Mouse (Mus musculus) adrenal gland, adult 18-20 months (tissue): ENCODE measurements around the gene Il2rb. TPM values are rescaled to one million over a fixed set of nuclear protein-coding genes. Genes with fewer than 3 reads are reported as not detected.

Source experiments
- DNase-seq, 2 experiments: peaks; one replicate each; pipeline ENCODE4 v3.0.0; 2021 to 2022; ENCODE audit warnings: low spot score in 2 of 2
- total RNA-seq, 2 experiments: library from RNA; stranded (reverse); gene quantifications; 1 replicate in 1 of 2; 2 replicates in 1 of 2; pipeline ENCODE4 v1.2.3; 2021

Gene Il2rb
- total RNA-seq, 2 experiments from 2014 or later: 1.1 to 2.5 TPM

- DNase-seq: no peak
Observed at GRCm38 (mm10) chr15:78521331-78521730, 26.3 kb upstream of the Il2rb start.

- no peak for DNase-seq
Observed at GRCm38 (mm10) chr15:78520112-78520715, 25.1 kb upstream of the Il2rb start.

- no peak for DNase-seq
Observed at GRCm38 (mm10) chr15:78518221-78518620, 23.1 kb upstream of the Il2rb start.

GRCm38 (mm10) chr15:78515759-78516158 is 20.7 kb upstream of the Il2rb start:
- no peak for DNase-seq

- peak; percentile 81 to 82 for DNase-seq
Observed at GRCm38 (mm10) chr15:78514393-78515146, 19.5 kb upstream of the Il2rb start.

GRCm38 (mm10) chr15:78513019-78513418 is 17.9 kb upstream of the Il2rb start:
- DNase-seq: no peak

- DNase-seq: no peak
Observed at GRCm38 (mm10) chr15:78511951-78512350, 16.9 kb upstream of the Il2rb start.

- no peak for DNase-seq
Observed at GRCm38 (mm10) chr15:78510736-78511135, 15.7 kb upstream of the Il2rb start.

- DNase-seq: no peak
Observed at GRCm38 (mm10) chr15:78510121-78510576, 15.1 kb upstream of the Il2rb start.

- DNase-seq: no peak
Observed at GRCm38 (mm10) chr15:78509297-78509899, 14.3 kb upstream of the Il2rb start.

GRCm38 (mm10) chr15:78508443-78508842 is 13.4 kb upstream of the Il2rb start:
- DNase-seq: no peak

GRCm38 (mm10) chr15:78505541-78505940 is 10.5 kb upstream of the Il2rb start:
- no peak for DNase-seq

- no peak for DNase-seq
Observed at GRCm38 (mm10) chr15:78504816-78505215, 9.7 kb upstream of the Il2rb start.

- no peak for DNase-seq
Observed at GRCm38 (mm10) chr15:78504013-78504412, 8.9 kb upstream of the Il2rb start.

GRCm38 (mm10) chr15:78502437-78503132 is 7.5 kb upstream of the Il2rb start:
- DNase-seq: no peak

- DNase-seq: no peak
Observed at GRCm38 (mm10) chr15:78493401-78494010, 1.6 kb downstream of the Il2rb start.

- DNase-seq: no peak
Observed at GRCm38 (mm10) chr15:78491301-78491700, 3.8 kb downstream of the Il2rb start.

- DNase-seq: no peak
Observed at GRCm38 (mm10) chr15:78489906-78490305, 5.2 kb downstream of the Il2rb start.

- no peak for DNase-seq
Observed at GRCm38 (mm10) chr15:78489248-78489647, 5.8 kb downstream of the Il2rb start.

- DNase-seq: no peak
Observed at GRCm38 (mm10) chr15:78487066-78487465, 8.0 kb downstream of the Il2rb start.

GRCm38 (mm10) chr15:78486564-78486963 is 8.5 kb downstream of the Il2rb start:
- DNase-seq: no peak
